Mouse (Mus musculus) ovary, adult 10 weeks (tissue): ENCODE measurements around the gene Nomo1. TPM values are rescaled to one million over a fixed set of nuclear protein-coding genes. Genes with fewer than 3 reads are reported as not detected.

Experiments
- polyA plus RNA-seq: library from polyadenylated mRNA; stranded (reverse); fragments of 350-450 nt; fragmentation: Illumina TruSeq; extraction: RNeasy Lipid Tissue Mini Kit (QIAGEN cat#74804); gene quantifications from one replicate; pipeline ENCODE4 v1.2.3, GENCODE M21; 2014

The Nomo1 gene
- polyA plus RNA-seq = 4.2 TPM

DNA sequence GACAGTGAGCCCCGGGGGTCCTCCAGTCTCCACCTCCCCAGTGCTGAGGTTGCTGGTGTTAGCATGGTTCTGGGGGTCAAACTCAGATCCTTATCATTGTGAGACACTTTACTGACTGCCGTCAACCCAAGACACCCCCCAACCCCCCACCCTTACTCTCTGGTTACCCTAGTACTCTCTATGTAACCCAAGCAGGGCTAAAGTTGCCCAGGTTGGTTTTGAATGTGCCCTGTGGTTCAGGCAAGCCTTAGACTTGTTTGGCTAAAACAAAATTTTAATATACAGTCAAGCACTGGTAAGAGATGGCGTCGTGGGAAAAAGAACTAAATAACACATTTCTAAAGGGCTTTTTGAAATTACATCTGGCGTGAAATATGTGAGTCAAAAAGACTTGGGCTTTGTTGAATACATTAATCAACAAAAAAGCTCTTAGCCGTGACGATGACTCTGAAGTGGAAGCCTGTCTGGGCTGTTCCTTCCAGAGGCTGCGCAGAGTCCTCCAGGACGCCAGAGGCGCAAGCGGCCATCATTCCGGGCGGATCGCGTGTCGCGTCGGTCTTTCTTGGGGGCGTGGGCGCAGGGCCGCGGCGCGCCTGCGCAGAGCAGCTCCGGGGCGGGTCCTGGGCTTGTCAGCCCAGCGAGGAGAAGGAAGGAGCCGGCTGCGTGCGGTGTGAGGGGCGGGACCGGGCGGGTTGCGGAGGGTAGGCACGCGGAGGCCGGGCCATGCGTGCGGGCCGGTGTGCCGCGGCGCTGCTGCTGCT is at the start of gene Nomo1:
TSS of gene Nomo1 (plus strand) at position 590 of the 761 bp plus-strand sequence.

DNA sequence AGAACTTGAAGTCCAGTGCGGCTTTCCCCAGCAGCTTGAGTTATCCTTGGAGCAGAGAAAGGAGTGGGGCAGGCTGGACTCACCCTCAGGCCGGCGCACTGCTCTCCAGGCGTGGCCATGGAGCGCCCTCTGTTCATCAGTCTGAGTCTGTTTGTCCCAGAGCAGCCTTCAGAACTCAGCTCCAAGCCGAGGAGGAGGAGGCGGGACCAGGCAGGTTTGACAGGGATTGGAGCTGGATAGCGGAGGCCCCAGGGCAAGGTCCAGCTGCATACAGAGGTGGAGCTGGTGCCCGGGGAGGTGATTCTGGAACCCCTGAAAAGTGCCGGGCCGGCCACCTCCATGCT is 3.4 kb upstream of the Nomo1 start, which contains the start of gene Abcc6:
TSS of gene Abcc6 (minus strand) at position 158 of the 344 bp plus-strand sequence.

DNA sequence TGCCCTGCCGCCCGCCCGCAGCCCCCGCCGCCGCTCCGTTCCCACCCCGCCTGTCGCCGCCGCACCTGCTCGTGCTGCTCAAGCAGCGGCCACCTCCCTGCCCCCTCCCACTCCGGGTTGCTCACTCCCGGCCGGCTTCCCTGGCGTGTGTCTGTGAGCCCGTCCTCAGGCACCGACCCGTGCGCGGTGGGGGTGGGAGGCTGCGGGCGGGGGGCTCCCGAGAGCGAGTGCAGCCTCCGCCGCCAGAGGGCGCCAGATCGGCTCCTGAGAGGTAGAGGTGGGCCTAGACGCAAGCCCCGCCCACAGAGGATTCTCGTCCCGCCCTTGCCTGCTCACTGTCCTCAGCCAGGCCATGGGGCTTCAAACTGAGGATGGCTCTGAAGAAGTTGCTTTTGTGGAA is 67.1 kb downstream of the Nomo1 start, which contains the start of gene Kcnj11:
TSS of gene Kcnj11 (minus strand) at position 202 of the 400 bp plus-strand sequence.

Other genes with a start within 250 kb of the Nomo1 start
- gene Lmtk3, start 250.0 kb upstream of the Nomo1 start, polyA plus RNA-seq = not detected
- not detected for gene Sult2b1, start 249.0 kb upstream of the Nomo1 start, polyA plus RNA-seq
- 14.9 TPM for gene Cyth2, start 219.1 kb upstream of the Nomo1 start, polyA plus RNA-seq
- gene Kcnj14, start 208.9 kb upstream of the Nomo1 start, polyA plus RNA-seq = not detected
- gene Grwd1, start 202.8 kb upstream of the Nomo1 start, polyA plus RNA-seq = 0.86 TPM
- gene Kdelr1, start 160.9 kb upstream of the Nomo1 start, polyA plus RNA-seq = 81.7 TPM
- gene Grin2d, start 155.3 kb upstream of the Nomo1 start, polyA plus RNA-seq = not detected
- not detected for gene Syngr4, start 137.0 kb upstream of the Nomo1 start, polyA plus RNA-seq
- 0.46 TPM for gene Tmem143, start 136.8 kb upstream of the Nomo1 start, polyA plus RNA-seq
- gene Emp3, start 112.3 kb upstream of the Nomo1 start, polyA plus RNA-seq = 2.5 TPM
- 1.1 TPM for gene Ccdc114, start 109.6 kb upstream of the Nomo1 start, polyA plus RNA-seq
- gene Abcc6, start 3.4 kb upstream of the Nomo1 start, polyA plus RNA-seq = not detected
- gene Kcnj11, start 67.1 kb downstream of the Nomo1 start, polyA plus RNA-seq = not detected
- gene Abcc8, start 146.3 kb downstream of the Nomo1 start, polyA plus RNA-seq = not detected
- gene Ush1c, start 204.8 kb downstream of the Nomo1 start, polyA plus RNA-seq = not detected
- not detected for gene Otog, start 207.3 kb downstream of the Nomo1 start, polyA plus RNA-seq